Mouse (Mus musculus) adrenal gland (tissue): ENCODE measurements around the gene Fam120b.
"Not testable (repeated sequence)": the region's sequence is repeated elsewhere in the genome, so short reads cannot be mapped to it uniquely, and the experiment has no call there.

Experiments
- intact Hi-C: fragments of 180-260 bp; cut with DNase I; formaldehyde crosslinking; loops from one replicate; pipeline ENCODE4 v1.15.1; 2025

The Fam120b gene

DNA sequence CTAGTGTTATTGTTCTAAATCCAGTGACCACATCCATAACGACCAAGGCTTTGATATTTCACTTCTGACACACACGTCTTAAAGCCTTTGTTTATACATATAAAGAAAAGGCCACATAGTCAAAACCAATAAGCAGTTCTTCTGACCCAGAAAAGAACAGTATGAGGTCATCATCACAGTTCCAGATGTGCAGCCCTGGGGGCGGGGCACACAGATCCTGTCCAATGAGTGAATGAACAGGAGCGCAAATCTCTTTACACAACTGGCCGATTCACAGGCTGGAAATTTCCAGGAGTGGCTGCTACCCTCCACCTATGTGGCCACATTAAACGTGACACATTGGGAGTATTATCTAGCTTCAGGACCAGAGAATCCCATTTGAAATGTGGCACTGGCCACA lies 33.4 kb downstream of the Fam120b start:
- intact Hi-C loops: no loop called here

DNA sequence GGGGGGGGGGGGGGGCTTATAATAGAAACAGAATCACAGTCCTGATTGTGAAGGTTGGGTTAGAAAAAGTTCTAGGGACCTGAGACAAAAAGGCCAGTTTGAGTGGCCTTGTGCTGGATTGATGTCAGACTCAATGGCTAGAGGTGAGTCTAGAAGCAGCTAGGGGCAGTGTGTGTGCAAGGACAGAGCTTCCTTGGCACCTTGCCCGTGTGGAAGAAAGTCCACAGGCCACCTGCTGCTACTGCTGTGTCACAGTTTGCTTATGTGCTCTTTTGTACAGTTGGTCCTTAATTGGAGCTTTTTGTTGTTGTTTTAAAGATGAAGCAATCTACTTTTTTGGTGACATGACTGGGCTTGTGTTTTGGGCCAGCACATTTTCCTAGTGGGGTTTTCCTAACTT lies 33.9 kb downstream of the Fam120b start:
- intact Hi-C loops: no loop called here

DNA sequence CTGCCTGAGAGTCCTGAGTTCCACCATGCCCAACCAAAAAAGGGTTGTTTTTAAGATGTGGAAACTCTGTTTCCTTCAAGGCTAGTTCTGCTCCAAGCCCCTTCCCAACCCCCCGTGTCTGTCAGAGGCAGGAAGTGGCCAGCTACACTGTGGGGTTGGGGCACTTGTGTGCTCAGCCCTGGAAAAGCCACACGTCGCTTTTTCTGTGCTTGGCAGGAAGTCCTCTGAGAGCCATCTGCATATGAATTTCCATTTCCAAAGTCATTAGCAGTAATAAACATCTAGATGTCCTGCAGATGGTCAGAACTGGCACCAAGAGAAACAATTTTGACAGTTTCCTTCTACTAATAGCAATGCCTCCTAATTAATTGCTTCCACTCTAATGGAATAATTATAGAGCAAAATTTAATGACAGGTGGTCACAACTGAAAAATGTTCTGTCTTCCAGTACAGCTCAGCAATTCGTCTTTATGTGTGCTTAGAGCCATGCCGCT lies 35.1 kb downstream of the Fam120b start:
- intact Hi-C loops: no loop called here

DNA sequence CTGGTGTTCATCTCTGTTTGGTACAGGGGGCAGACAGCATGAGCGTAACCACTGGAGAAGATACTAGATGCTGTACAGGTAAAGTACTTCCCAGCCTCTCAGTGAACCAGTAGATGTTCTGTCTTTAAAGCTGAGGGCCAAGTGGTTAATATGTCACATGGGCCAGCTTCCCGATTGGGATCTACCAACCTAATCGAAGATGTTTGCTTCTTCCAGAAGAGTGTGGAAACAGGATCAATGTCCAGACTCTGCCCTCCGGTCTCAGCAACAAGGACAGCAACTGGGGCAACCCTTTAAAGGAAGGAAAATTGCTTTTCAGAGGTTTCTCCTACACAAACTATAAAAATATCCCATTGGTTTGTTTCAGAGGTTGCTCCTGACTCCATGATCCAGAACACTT lies 35.5 kb downstream of the Fam120b start:
- intact Hi-C loops: no loop called here

DNA sequence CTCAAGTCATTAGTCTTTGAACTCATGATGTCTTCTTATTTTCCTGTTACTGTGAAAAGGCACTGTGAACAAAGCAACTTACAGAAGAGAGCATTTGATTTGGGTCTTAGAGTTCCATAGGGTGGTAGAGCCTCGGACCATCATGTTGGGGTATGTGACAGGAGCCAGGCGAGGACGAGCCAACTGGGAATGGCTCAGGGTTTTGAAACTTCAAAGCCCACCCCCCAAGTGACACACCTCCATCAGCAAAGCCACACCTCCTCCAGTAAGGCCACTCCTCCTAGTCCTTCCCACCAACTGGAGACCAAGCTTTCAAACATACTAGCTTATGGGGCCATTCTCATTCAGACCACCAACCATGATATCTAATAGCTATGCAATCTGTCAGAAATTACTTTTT lies 36.0 kb downstream of the Fam120b start:
- intact Hi-C loops: no loop called here

DNA sequence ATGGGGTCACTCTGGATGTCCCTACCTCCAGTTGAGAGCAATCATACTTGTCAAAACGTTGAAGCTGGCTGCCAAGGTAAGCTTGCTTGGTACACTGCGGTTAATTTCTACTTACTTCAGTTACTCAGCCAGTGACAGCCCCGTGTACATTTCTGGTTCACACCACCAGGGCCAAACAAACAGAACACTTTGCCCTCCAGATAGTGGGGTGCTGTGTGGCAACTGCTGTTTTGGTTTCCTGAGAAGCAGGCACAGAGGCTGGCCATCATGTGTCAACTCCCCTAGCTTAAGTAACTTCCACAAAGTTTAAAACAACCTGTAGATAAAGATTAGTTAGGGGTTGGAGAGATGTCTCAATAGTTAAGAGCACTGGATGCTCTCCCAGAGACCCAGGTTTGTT lies 38.7 kb downstream of the Fam120b start:
- intact Hi-C loops: no loop called here

DNA sequence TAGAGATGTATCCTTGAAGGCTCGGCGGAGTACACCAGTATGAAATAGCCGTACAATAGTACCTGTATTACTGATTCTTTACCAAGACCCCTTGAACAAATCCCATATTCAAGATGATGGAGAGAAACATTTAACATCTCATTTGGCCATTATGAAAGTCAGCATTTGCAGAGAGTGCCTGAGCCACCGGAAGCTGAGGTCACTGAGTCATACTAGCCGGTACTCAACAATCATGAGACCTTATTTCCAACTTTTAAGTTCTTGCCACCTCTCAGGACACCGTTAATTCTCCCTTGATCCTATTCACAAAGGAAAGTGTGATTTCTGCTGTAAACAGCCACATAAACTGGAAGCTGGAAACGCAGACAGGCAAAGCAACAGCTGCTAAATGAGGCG lies 44.1 kb downstream of the Fam120b start:
- intact Hi-C loops: no loop called here

DNA sequence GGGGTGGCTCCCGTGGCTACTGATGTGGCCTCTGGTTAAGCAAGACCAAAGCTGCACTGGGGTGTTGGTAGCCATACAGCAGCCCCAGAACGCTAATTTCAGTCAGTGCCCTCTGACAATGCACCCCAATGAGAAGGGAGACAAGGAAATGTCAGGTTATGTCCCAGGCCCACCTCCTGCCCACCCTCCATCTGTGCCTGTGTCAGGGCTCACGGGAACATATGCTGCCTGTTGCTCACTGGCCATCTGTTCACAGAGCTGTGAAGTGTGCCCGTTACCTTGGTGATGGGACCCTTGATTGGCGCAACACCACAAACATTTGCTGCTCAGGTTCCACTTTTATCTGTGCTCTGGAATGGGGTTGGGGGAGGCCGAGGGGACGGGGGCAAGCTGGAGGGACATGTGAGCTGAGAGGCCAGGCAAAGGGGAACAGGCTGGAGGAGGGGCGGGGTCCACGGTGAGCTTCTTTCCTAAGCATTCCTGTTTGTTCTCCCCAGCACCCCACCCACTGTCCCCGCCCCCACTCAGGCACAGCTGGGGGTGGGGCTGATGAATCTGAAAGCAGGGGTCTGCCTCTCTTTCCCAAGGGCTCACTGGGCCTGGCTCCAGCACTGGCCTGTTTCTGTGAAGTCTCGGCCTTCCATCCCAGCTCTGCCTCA lies 44.6 kb downstream of the Fam120b start:
- intact Hi-C loops: no loop called here

DNA sequence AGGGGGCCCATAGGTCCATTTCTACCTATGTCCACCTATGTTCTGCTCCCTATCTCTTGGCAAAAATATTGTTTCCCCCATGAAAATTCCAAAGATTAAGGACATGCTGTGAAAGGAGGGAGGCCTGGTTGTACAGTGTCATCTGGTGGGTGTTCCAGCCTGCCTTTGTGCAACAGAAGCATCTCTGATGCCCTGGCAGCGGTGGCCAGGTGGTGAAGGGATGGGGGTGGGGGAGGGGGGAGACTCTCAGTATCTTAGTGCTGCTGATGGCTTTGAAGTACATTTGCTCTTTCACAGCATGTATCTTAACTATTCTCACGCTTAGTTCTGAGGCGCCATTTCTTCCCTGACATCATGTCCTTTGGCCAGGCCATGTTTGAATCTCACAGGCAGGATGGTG lies 49.4 kb downstream of the Fam120b start:
- intact Hi-C loops: no loop called here

DNA sequence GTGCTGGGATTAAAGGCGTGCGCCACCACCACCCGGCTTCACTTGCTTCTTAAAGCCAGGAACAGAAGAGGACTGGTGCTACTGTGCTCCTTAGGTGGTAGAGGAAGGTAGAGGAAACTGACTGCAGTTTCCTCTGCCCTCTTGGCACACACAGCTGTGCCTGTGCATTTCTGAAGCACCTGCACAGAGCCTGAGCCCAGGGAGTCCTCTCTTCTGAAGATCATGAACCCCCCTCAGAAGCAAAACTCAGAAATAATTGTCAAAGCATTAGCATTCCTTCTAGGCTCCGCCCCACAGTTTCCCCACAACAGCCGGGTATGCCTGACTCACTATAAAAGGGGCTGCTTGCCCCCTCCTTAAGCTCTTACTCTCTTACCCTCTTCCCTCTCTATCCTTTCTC lies 51.8 kb downstream of the Fam120b start:
- intact Hi-C loops: no loop called here

DNA sequence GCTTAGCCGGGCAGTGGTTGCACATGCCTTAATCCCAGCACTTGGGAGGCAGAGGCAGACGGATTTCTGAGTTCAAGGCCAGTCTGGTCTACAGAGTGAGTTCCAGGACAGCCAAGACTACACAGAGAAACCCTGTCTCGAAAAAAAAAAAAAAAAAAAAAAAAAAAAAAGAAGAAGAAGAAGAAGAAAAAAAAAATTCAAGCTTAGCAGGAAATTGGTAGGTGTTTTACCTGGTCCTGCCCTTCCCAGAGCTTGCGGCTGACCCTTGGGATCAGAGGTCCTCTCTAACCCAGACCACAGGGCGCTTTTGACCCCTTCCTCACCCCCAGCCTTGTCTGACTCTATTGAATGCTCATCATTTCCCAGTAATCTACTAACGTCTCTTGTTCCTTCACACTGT lies 53.1 kb downstream of the Fam120b start:
- intact Hi-C loops: not testable (repeated sequence)

DNA sequence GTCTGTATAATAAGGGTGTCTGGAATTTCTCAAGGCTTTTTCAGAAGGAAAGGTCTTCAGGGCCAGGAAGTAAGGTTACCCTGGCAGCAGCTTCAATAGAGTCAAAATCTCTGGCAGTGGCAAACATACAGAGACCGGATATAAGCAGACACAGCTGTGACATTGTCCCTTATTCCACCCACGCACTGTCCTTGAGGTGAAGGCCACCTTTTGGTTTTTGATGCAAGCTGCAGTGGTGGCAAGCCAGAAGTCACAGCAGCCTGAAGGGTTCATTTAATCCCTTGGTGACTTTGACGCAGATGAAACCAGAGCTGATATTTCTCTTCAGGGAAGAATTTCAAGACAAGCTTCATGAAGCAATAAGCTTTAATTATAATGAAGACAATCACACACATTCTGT lies 53.6 kb downstream of the Fam120b start:
- intact Hi-C loops: no loop called here

DNA sequence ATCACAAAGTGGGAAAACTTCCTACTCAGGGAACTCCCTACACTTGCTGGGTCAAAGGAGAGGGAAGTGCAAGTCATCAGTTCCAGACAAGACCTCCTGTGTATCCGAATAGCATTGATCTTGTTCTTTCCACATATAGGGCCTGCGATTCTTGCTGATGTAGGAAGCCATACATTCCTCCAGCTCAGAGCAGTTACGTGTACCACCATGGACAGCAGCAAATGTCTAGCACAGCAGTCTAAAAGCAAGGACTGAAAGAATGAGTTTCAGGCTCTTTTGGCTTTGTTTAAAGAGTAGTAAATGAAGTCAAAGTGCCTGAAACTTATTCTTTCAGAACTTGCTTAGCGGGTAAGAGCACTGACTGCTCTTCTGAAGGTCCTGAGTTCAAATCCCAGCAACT lies 59.2 kb downstream of the Fam120b start:
- intact Hi-C loops: no loop called here

DNA sequence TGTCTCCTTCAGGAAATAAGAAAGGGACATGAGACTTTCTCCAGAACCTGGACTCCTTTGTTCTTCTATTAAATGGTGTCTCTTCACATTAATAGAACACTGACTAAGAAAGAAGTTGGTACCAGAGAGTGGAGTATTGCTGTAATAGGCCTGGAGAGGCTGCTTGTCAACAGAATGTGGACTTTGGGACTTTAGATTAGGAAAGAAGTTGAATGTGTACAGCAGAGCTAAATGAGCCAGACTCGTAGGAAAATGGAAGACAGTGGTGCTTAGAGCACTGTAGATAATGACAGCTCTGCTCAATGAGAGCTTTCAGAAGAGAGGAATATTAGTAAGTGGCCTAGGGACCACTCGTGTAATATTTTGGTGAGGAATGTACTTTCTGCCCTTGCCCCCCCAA lies 60.6 kb downstream of the Fam120b start:
- intact Hi-C loops: no loop called here

DNA sequence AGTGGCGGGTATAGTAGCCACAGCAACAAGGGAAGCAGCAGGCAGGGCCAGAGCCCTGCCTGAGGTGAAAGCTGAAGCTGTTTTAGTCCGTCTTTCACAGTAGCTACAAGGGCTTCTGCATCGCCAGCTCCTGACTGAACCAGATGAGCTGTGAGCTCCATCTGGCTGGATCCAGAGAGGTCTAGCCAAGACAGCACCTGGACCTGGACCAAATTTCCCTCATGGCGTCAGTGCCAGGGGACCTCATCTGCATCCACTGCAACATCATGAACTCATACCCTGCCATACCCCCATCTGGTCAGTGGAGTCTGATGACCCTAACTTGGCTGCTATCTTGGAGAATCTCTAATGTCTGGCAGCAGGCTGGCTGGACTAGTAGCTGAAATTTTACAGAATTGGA lies 63.8 kb downstream of the Fam120b start:
- intact Hi-C loops: loop anchor here (10.0 kb wide), 1 partner anchor 75 kb away; no protein-coding TSS in a partner anchor

DNA sequence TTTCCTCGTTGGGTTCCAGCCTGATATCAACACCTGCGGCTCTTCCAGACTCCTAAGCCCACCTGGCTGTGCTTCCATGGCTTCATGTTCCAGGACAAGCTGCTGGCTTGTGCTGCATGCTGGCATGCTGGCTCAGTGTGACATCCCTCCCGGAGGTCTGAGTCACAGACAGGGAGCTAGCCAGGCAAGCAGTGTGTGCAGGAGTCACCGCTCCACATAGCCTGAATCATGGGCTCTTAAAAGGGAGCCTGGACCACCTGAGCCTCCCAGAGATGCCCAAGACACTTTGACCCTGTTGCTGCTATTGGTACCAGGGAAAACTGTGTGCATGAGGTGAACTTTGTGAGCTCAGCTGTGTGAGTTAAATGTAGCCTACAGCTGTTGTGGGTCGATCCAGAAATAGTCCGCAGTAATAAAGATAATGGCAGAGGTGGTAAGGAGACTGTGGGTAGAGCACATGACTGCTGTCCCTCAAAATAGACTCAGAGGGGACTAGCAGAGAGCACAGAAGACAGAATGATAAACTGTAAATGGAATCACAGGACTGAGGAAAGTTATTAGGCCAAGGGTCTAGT lies 66.0 kb downstream of the Fam120b start:
- intact Hi-C loops: loop anchor here (10.0 kb wide), 1 partner anchor 77 kb away; no protein-coding TSS in a partner anchor

DNA sequence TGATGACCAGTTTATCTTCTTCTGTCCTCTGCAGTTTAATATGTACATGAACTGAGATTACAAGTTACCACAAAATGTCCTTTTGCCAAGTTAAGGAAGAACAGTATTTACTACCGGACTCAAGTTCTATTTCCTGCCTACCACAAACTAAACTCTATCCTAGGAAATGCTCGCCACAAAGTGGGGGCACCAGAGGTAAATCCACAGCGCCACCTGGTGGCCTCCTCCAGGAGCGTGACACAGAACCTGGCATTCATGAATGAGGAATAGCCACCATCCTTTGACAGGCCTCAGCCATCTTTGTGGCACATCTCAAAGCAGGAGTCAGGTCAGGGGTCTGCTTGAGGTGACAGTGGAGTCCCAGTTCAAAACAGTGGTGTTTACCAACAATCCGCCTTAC lies 71.7 kb downstream of the Fam120b start:
- intact Hi-C loops: loop anchor here (2.0 to 10.0 kb wide), 3 partner anchors 45 to 403 kb away; no protein-coding TSS in a partner anchor

DNA sequence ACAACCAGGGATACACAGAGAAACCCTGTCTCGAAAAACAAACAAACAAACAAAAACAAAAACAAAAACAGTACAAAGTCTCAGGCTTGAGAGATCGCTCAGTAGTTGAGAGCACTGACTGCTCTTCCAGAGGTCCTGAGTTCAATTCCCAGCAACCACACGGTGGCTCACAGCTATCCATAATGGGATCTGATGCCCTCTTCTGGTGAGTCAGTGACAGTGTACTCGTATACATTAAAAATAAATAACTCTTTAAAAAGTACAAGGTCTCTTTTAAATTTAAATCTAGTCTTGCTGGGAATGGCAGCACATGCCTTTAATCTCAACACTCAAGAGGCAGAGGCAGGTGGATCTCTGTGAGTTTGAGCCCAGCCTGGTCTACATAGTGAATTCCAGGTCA lies 76.7 kb downstream of the Fam120b start:
- intact Hi-C loops: no loop called here
